Mouse (Mus musculus): Measurements from ENCODE around the gene A630001G21Rik.
"Not testable (repeated sequence)": the region's sequence is repeated elsewhere in the genome, so short reads cannot be mapped to it uniquely, and the experiment has no call there.

Gene A630001G21Rik

GRCm38 (mm10) chr1:85778436-85778835, at the start of gene A630001G21Rik:
TSS of gene A630001G21Rik (minus strand) at chr1:85778643.
- DNase-seq (ENCODE audit: low spot score), result no peak

GRCm38 (mm10) chr1:85827166-85827565, 48.7 kb upstream of the A630001G21Rik start:
- DNase-seq (ENCODE audit: low spot score), result no peak

GRCm38 (mm10) chr1:85824905-85825304, 46.5 kb upstream of the A630001G21Rik start:
- DNase-seq (ENCODE audit: low spot score), result no peak

- no peak for DNase-seq (ENCODE audit: low spot score)
Observed at GRCm38 (mm10) chr1:85822239-85822638, 43.8 kb upstream of the A630001G21Rik start.

- no peak for DNase-seq (ENCODE audit: low spot score)
Observed at GRCm38 (mm10) chr1:85819695-85820094, 41.3 kb upstream of the A630001G21Rik start.

- DNase-seq (ENCODE audit: low spot score), result no peak
Observed at GRCm38 (mm10) chr1:85818121-85818520, 39.7 kb upstream of the A630001G21Rik start.

GRCm38 (mm10) chr1:85814213-85814612, 35.8 kb upstream of the A630001G21Rik start:
- not testable (repeated sequence) for DNase-seq (ENCODE audit: low spot score)

GRCm38 (mm10) chr1:85810787-85811186, 32.3 kb upstream of the A630001G21Rik start:
- DNase-seq (ENCODE audit: low spot score), result no peak

GRCm38 (mm10) chr1:85810343-85810742, 31.9 kb upstream of the A630001G21Rik start:
- DNase-seq (ENCODE audit: low spot score), result no peak

GRCm38 (mm10) chr1:85809256-85809655, 30.8 kb upstream of the A630001G21Rik start:
- DNase-seq (ENCODE audit: low spot score), result no peak

- no peak for DNase-seq (ENCODE audit: low spot score)
Observed at GRCm38 (mm10) chr1:85804551-85804950, 26.1 kb upstream of the A630001G21Rik start.

- DNase-seq (ENCODE audit: low spot score), result no peak
Observed at GRCm38 (mm10) chr1:85802517-85802916, 24.1 kb upstream of the A630001G21Rik start.

- no peak for DNase-seq (ENCODE audit: low spot score)
Observed at GRCm38 (mm10) chr1:85799776-85800175, 21.3 kb upstream of the A630001G21Rik start.

- DNase-seq (ENCODE audit: low spot score), result no peak
Observed at GRCm38 (mm10) chr1:85795196-85795595, 16.8 kb upstream of the A630001G21Rik start.

- DNase-seq (ENCODE audit: low spot score), result peak; percentile 55
Observed at GRCm38 (mm10) chr1:85794106-85794771, 15.8 kb upstream of the A630001G21Rik start.

GRCm38 (mm10) chr1:85793208-85794105, 15.0 kb upstream of the A630001G21Rik start, which contains the start of gene Cab39:
TSS of gene Cab39 (plus strand) at chr1:85793441.
- DNase-seq (ENCODE audit: low spot score), result peak; percentile 83

GRCm38 (mm10) chr1:85791476-85791875, 13.0 kb upstream of the A630001G21Rik start:
- no peak for DNase-seq (ENCODE audit: low spot score)

- DNase-seq (ENCODE audit: low spot score), result no peak
Observed at GRCm38 (mm10) chr1:85790565-85790964, 12.1 kb upstream of the A630001G21Rik start.

- DNase-seq (ENCODE audit: low spot score), result no peak
Observed at GRCm38 (mm10) chr1:85779428-85780180, 1.2 kb upstream of the A630001G21Rik start.

GRCm38 (mm10) chr1:85779012-85779411, 569 bp upstream of the A630001G21Rik start:
- no peak for DNase-seq (ENCODE audit: low spot score)

GRCm38 (mm10) chr1:85776154-85776553, 2.3 kb downstream of the A630001G21Rik start:
- peak; percentile 12 for DNase-seq (ENCODE audit: low spot score)

GRCm38 (mm10) chr1:85775136-85775535, 3.3 kb downstream of the A630001G21Rik start:
- no peak for DNase-seq (ENCODE audit: low spot score)
